Mouse (Mus musculus): ENCODE results near the gene Ndufaf2. TPM values are rescaled to one million over a fixed set of nuclear protein-coding genes. Genes with fewer than 3 reads are reported as not detected.

Ndufaf2 gene
- polyA plus RNA-seq, 1 experiment from 2014 or later: 65.2 TPM

- Histone ChIP-seq H3K4me1 (ENCODE audit: control insufficient read depth, insufficient read depth, low read length) (no peaks in the 10 kb centered on the region), H3K4me3 (ENCODE audit: low read depth, low read length) (no peak overlapping the region), H3K9me3 (ENCODE audit: control insufficient read depth, low read length) (no peaks in the 10 kb centered on the region), H3K9ac (ENCODE audit: low read depth, low read length) (no peak overlapping the region), H3K27me3 (replicated peaks; ENCODE audit: control insufficient read depth, insufficient read depth, low read length) (no peaks in the 10 kb centered on the region), H3K36me3 (ENCODE audit: control insufficient read depth, insufficient read depth, low read length) (no peaks in the 10 kb centered on the region), H3K4me2 (ENCODE audit: low read depth, low read length) (no peak overlapping the region), H3K27ac (replicated peaks; ENCODE audit: low read depth, low read length) (no peak overlapping the region)
- WGBS: 81% methylated on average over 4 of the region's 4 CpGs
- ATAC-seq (ENCODE audit: low read depth): no peak
- no peak for DNase-seq (ENCODE audit: low spot score)
Measured at GRCm38 (mm10) chr13:108032789-108033188, 125.6 kb downstream of the Ndufaf2 start.

GRCm38 (mm10) chr13:108025802-108026201, 132.6 kb downstream of the Ndufaf2 start:
- H3K36me3 ChIP-seq (ENCODE audit: control insufficient read depth, insufficient read depth, low read length): no peaks in the 10 kb centered on the region
- H3K4me1 ChIP-seq (ENCODE audit: control insufficient read depth, insufficient read depth, low read length): no peaks in the 10 kb centered on the region
- H3K4me3 ChIP-seq (ENCODE audit: low read depth, low read length): no peak overlapping the region
- no peaks in the 10 kb centered on the region for H3K27me3 ChIP-seq (replicated peaks; ENCODE audit: control insufficient read depth, insufficient read depth, low read length)
- no peak for ATAC-seq (ENCODE audit: low read depth)
- no peak for DNase-seq (ENCODE audit: low spot score)
- WGBS: 64% methylated on average over 3 of the region's 3 CpGs
- H3K4me2 ChIP-seq (ENCODE audit: low read depth, low read length): no peak overlapping the region
- no peak overlapping the region for H3K9ac ChIP-seq (ENCODE audit: low read depth, low read length)
- no peak overlapping the region for H3K27ac ChIP-seq (replicated peaks; ENCODE audit: low read depth, low read length)
- no peaks in the 10 kb centered on the region for H3K9me3 ChIP-seq (ENCODE audit: control insufficient read depth, low read length)

- Histone ChIP-seq H3K36me3 (ENCODE audit: control insufficient read depth, insufficient read depth, low read length) (no peaks in the 10 kb centered on the region), H3K27ac (replicated peaks; ENCODE audit: low read depth, low read length) (no peak overlapping the region)
- 84% methylated on average over 6 of the region's 6 CpGs for WGBS
Measured at GRCm38 (mm10) chr13:108017349-108017748, 141.1 kb downstream of the Ndufaf2 start.

GRCm38 (mm10) chr13:108015166-108015565, 143.3 kb downstream of the Ndufaf2 start:
- no peak overlapping the region for H3K9ac ChIP-seq (ENCODE audit: low read depth, low read length)
- 78% methylated on average over 6 of the region's 6 CpGs for WGBS
- no peaks in the 10 kb centered on the region for H3K9me3 ChIP-seq (ENCODE audit: control insufficient read depth, low read length)
- H3K4me2 ChIP-seq (ENCODE audit: low read depth, low read length): no peak overlapping the region
- H3K27ac ChIP-seq (replicated peaks; ENCODE audit: low read depth, low read length): no peak overlapping the region
- H3K27me3 ChIP-seq (replicated peaks; ENCODE audit: control insufficient read depth, insufficient read depth, low read length): no peaks in the 10 kb centered on the region
- DNase-seq (ENCODE audit: low spot score): no peak
- no peak overlapping the region for H3K4me3 ChIP-seq (ENCODE audit: low read depth, low read length)
- no peaks in the 10 kb centered on the region for H3K36me3 ChIP-seq (ENCODE audit: control insufficient read depth, insufficient read depth, low read length)
- no peaks in the 10 kb centered on the region for H3K4me1 ChIP-seq (ENCODE audit: control insufficient read depth, insufficient read depth, low read length)
- no peak for ATAC-seq (ENCODE audit: low read depth)

More at GRCm38 (mm10) chr13:108017349-108017748, 141.1 kb downstream of the Ndufaf2 start:
- no peak overlapping the region for H3K9ac ChIP-seq (ENCODE audit: low read depth, low read length)
- H3K4me2 ChIP-seq (ENCODE audit: low read depth, low read length): no peak overlapping the region
- no peaks in the 10 kb centered on the region for H3K4me1 ChIP-seq (ENCODE audit: control insufficient read depth, insufficient read depth, low read length)
- no peaks in the 10 kb centered on the region for H3K9me3 ChIP-seq (ENCODE audit: control insufficient read depth, low read length)
- ATAC-seq (ENCODE audit: low read depth): no peak
- H3K4me3 ChIP-seq (ENCODE audit: low read depth, low read length): no peak overlapping the region
- DNase-seq (ENCODE audit: low spot score): no peak
- no peaks in the 10 kb centered on the region for H3K27me3 ChIP-seq (replicated peaks; ENCODE audit: control insufficient read depth, insufficient read depth, low read length)

- no peak overlapping the region for H3K9ac ChIP-seq (ENCODE audit: low read depth, low read length)
- no peak for ATAC-seq (ENCODE audit: low read depth)
- H3K36me3 ChIP-seq (ENCODE audit: control insufficient read depth, insufficient read depth, low read length): no peaks in the 10 kb centered on the region
- H3K4me3 ChIP-seq (ENCODE audit: low read depth, low read length): no peak overlapping the region
- no peaks in the 10 kb centered on the region for H3K27me3 ChIP-seq (replicated peaks; ENCODE audit: control insufficient read depth, insufficient read depth, low read length)
- 89% methylated on average over 6 of the region's 6 CpGs for WGBS
- H3K9me3 ChIP-seq (ENCODE audit: control insufficient read depth, low read length): peaks cover 2% of the 10 kb centered on the region; the same call in 1 of the 2 replicates
- no peak overlapping the region for H3K27ac ChIP-seq (replicated peaks; ENCODE audit: low read depth, low read length)
- no peaks in the 10 kb centered on the region for H3K4me1 ChIP-seq (ENCODE audit: control insufficient read depth, insufficient read depth, low read length)
- no peak for DNase-seq (ENCODE audit: low spot score)
- no peak overlapping the region for H3K4me2 ChIP-seq (ENCODE audit: low read depth, low read length)
Measured at GRCm38 (mm10) chr13:108013839-108014238, 144.6 kb downstream of the Ndufaf2 start.

- DNase-seq (ENCODE audit: low spot score): no peak
- no peaks in the 10 kb centered on the region for H3K4me1 ChIP-seq (ENCODE audit: control insufficient read depth, insufficient read depth, low read length)
- H3K36me3 ChIP-seq (ENCODE audit: control insufficient read depth, insufficient read depth, low read length): no peaks in the 10 kb centered on the region
- no peaks in the 10 kb centered on the region for H3K27me3 ChIP-seq (replicated peaks; ENCODE audit: control insufficient read depth, insufficient read depth, low read length)
- no peak overlapping the region for H3K4me3 ChIP-seq (ENCODE audit: low read depth, low read length)
- no peak overlapping the region for H3K4me2 ChIP-seq (ENCODE audit: low read depth, low read length)
- ATAC-seq (ENCODE audit: low read depth): no peak
- peaks cover 5% of the 10 kb centered on the region; the same call in 1 of the 2 replicates for H3K9me3 ChIP-seq (ENCODE audit: control insufficient read depth, low read length)
- H3K9ac ChIP-seq (ENCODE audit: low read depth, low read length): no peak overlapping the region
- H3K27ac ChIP-seq (replicated peaks; ENCODE audit: low read depth, low read length): no peak overlapping the region
- WGBS: 78% methylated on average over 8 of the region's 8 CpGs
Measured at GRCm38 (mm10) chr13:108013110-108013509, 145.3 kb downstream of the Ndufaf2 start.

- WGBS: 81% methylated on average over 4 of the region's 4 CpGs
- Histone ChIP-seq H3K4me2 (ENCODE audit: low read depth, low read length) (no peak overlapping the region), H3K4me1 (ENCODE audit: control insufficient read depth, insufficient read depth, low read length) (0 out of 2 replicates have a peak, but pooled peaks cover 3% of the 10 kb centered on the region), H3K9ac (ENCODE audit: low read depth, low read length) (no peak overlapping the region), H3K27me3 (replicated peaks; ENCODE audit: control insufficient read depth, insufficient read depth, low read length) (no peaks in the 10 kb centered on the region), H3K9me3 (ENCODE audit: control insufficient read depth, low read length) (peaks cover 5% of the 10 kb centered on the region; the same call in 1 of the 2 replicates), H3K4me3 (ENCODE audit: low read depth, low read length) (no peak overlapping the region), H3K36me3 (ENCODE audit: control insufficient read depth, insufficient read depth, low read length) (no peaks in the 10 kb centered on the region), H3K27ac (replicated peaks; ENCODE audit: low read depth, low read length) (no peak overlapping the region)
- ATAC-seq (ENCODE audit: low read depth): no peak
- no peak for DNase-seq (ENCODE audit: low spot score)
Measured at GRCm38 (mm10) chr13:108007861-108008260, 150.6 kb downstream of the Ndufaf2 start.

GRCm38 (mm10) chr13:107996301-107996700, 162.1 kb downstream of the Ndufaf2 start:
- no peak overlapping the region for H3K27ac ChIP-seq (replicated peaks; ENCODE audit: low read depth, low read length)
- DNase-seq (ENCODE audit: low spot score): no peak
- no peaks in the 10 kb centered on the region for H3K36me3 ChIP-seq (ENCODE audit: control insufficient read depth, insufficient read depth, low read length)
- H3K4me1 ChIP-seq (ENCODE audit: control insufficient read depth, insufficient read depth, low read length): no peaks in the 10 kb centered on the region
- no peaks in the 10 kb centered on the region for H3K27me3 ChIP-seq (replicated peaks; ENCODE audit: control insufficient read depth, insufficient read depth, low read length)
- ATAC-seq (ENCODE audit: low read depth): no peak
- no peaks in the 10 kb centered on the region for H3K9me3 ChIP-seq (ENCODE audit: control insufficient read depth, low read length)
- H3K4me2 ChIP-seq (ENCODE audit: low read depth, low read length): no peak overlapping the region
- WGBS: 93% methylated on average over 3 of the region's 3 CpGs
- H3K9ac ChIP-seq (ENCODE audit: low read depth, low read length): no peak overlapping the region
- no peak overlapping the region for H3K4me3 ChIP-seq (ENCODE audit: low read depth, low read length)

- H3K4me1 ChIP-seq (ENCODE audit: control insufficient read depth, insufficient read depth, low read length): no peaks in the 10 kb centered on the region
- no peaks in the 10 kb centered on the region for H3K36me3 ChIP-seq (ENCODE audit: control insufficient read depth, insufficient read depth, low read length)
- no peak overlapping the region for H3K4me3 ChIP-seq (ENCODE audit: low read depth, low read length)
- no peaks in the 10 kb centered on the region for H3K9me3 ChIP-seq (ENCODE audit: control insufficient read depth, low read length)
- no peak overlapping the region for H3K27ac ChIP-seq (replicated peaks; ENCODE audit: low read depth, low read length)
- H3K4me2 ChIP-seq (ENCODE audit: low read depth, low read length): no peak overlapping the region
- ATAC-seq (ENCODE audit: low read depth) (no peak), DNase-seq (ENCODE audit: low spot score) (peak; percentile 25)
- no peaks in the 10 kb centered on the region for H3K27me3 ChIP-seq (replicated peaks; ENCODE audit: control insufficient read depth, insufficient read depth, low read length)
- H3K9ac ChIP-seq (ENCODE audit: low read depth, low read length): no peak overlapping the region
- 54% methylated on average over 7 of the region's 7 CpGs for WGBS
Measured at GRCm38 (mm10) chr13:107995211-107995610, 163.2 kb downstream of the Ndufaf2 start.

Measured in embryonic facial prominence, embryonic 14.5 days (tissue).